Mouse (Mus musculus) testis, adult 2 months (tissue): ENCODE measurements around the gene Ankrd16. TPM values are rescaled to one million over a fixed set of nuclear protein-coding genes. Genes with fewer than 3 reads are reported as not detected.

Source experiments
- H3K27ac ChIP-seq: fragments of 200-500 bp; 2 replicates; pipeline ENCODE4 v1.5.1; 2012; ENCODE audit warnings: low read depth, low read length; ENCODE audit not compliant: control insufficient read depth, insufficient read depth
- H3K27me3 ChIP-seq: fragments of 200-500 bp; 2 replicates; pipeline ENCODE4 v1.6.1; 2012; ENCODE audit warnings: mild to moderate bottlenecking, low read length, moderate library complexity; ENCODE audit not compliant: control insufficient read depth, insufficient read depth
- H3K36me3 ChIP-seq: fragments of 200-500 bp; 2 replicates; pipeline ENCODE4 v1.6.1; 2012; ENCODE audit warnings: mild to moderate bottlenecking, low read length; ENCODE audit not compliant: control insufficient read depth, insufficient read depth
- H3K4me1 ChIP-seq: fragments of 200-500 bp; 2 replicates; pipeline ENCODE4 v1.6.1; 2012; ENCODE audit warnings: low read length; ENCODE audit not compliant: control insufficient read depth, insufficient read depth
- H3K4me3 ChIP-seq: fragments of 200-500 bp; 2 replicates; pipeline ENCODE4 v1.5.1; 2012; ENCODE audit warnings: low read depth, mild to moderate bottlenecking, low read length, moderate library complexity, mixed read lengths; ENCODE audit not compliant: control insufficient read depth
- CTCF ChIP-seq: fragments of 200-500 bp; IDR thresholded peaks from 2 replicates; pipeline ENCODE4 v1.5.1; 2012; ENCODE audit warnings: low read depth, mild to moderate bottlenecking, inconsistent platforms, low read length, moderate library complexity; ENCODE audit not compliant: control insufficient read depth, insufficient read depth, insufficient replicate concordance
- POLR2A ChIP-seq: fragments of 200-500 bp; IDR thresholded peaks from 2 replicates; pipeline ENCODE4 v1.6.1; 2012; ENCODE audit warnings: low read depth, mild to moderate bottlenecking, inconsistent platforms, low read length, moderate library complexity; ENCODE audit not compliant: control insufficient read depth
- polyA plus RNA-seq: library from polyadenylated mRNA; depleted of rRNA; stranded (reverse); fragments of >200 nt; gene quantifications from 2 replicates; pipeline ENCODE4 v1.2.3, GENCODE M21; 2012

Ankrd16 gene
- polyA plus RNA-seq, 1 experiment, result 23.7 TPM

DNA sequence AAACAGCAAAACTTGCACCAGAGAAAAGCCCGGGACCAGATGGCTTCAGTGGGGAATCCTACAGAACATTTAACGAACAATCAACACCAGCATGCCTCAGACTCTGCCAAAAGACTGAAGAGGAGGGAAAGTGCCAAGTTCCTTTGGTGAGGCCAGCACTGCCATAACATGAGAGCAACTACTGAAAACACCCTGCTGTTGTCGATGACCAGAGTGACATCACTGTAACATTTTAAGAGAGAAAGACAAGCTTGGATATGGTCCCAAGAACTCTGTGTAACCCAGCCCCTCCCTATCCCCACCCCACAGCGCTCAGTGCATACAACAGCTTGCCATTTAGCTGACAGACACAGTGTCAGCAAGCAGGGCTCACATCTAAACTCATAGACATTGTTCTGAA lies 12.0 kb upstream of the Ankrd16 start:
- no peaks in the 10 kb centered on the region for H3K27me3 ChIP-seq
- H3K36me3 ChIP-seq, result peaks cover 1% of the 10 kb centered on the region; the same call in 1 of the 2 replicates
- H3K27ac ChIP-seq, result no peak overlapping the region
- H3K4me1 ChIP-seq, result no peaks in the 10 kb centered on the region
- H3K4me3 ChIP-seq, result no peak overlapping the region
- TF ChIP-seq CTCF (no peak), POLR2A (no peak)

DNA sequence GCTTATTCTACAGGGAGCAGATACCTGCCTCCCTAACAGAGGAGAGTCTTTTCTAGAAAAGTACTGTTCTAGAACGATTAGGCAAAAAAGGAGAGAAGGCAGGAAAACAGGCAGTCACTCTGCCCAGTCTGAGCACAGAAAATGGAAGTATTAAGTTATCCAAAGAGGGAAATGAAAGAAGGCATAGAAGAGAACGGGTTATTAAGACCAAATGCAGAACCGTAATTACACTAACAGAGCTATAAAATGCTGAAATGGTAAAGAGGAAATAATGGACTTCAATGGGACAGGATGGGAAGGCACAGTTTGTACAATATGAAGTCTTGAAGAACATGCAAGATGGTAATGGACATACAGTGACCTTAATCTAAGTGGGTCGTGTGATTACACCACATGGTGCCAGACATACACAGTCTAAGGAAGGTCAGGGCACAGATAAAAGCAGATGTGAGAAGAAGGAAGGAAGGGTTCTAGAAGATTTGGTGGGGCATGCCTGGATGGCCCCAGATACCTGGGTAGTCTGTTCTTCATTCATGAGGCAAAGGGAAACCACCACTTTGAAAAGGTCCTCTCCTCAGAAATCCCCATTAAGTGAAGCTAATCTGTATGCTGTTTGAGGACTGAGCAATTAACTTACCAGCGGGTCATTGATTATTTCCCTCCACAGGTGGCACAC lies 11.1 kb upstream of the Ankrd16 start:
- no peaks in the 10 kb centered on the region for H3K27me3 ChIP-seq
- peaks cover 1% of the 10 kb centered on the region; the same call in 1 of the 2 replicates for H3K36me3 ChIP-seq
- H3K4me1 ChIP-seq, result no peaks in the 10 kb centered on the region
- H3K4me3 ChIP-seq, result no peak overlapping the region
- H3K27ac ChIP-seq, result no peak overlapping the region
- no peak for TF ChIP-seq CTCF
- TF ChIP-seq POLR2A, result no peak

DNA sequence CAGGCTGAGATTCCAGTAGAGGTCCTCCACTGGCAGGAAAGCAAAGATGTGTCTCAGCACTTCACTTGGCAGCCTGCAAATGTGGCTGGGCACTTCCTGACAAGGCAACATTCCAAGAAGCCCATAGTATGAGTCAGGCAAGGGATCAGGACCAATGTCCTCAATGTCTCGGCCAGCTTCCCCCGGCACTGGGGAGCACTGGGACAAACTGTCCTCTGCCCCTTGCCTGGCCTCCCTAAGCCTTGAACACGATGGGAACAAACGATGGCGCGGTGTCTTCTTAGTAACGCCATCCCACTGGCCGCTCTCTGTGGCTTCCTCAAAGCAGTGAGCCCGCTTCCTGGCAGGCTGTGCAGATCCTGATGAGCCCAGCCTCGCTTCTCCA lies 10.5 kb upstream of the Ankrd16 start:
- H3K27me3 ChIP-seq, result no peaks in the 10 kb centered on the region
- H3K36me3 ChIP-seq, result peaks cover 1% of the 10 kb centered on the region; the same call in 1 of the 2 replicates
- H3K27ac ChIP-seq, result no peak overlapping the region
- no peaks in the 10 kb centered on the region for H3K4me1 ChIP-seq
- TF ChIP-seq CTCF, result no peak
- no peak for TF ChIP-seq POLR2A
- H3K4me3 ChIP-seq, result no peak overlapping the region

DNA sequence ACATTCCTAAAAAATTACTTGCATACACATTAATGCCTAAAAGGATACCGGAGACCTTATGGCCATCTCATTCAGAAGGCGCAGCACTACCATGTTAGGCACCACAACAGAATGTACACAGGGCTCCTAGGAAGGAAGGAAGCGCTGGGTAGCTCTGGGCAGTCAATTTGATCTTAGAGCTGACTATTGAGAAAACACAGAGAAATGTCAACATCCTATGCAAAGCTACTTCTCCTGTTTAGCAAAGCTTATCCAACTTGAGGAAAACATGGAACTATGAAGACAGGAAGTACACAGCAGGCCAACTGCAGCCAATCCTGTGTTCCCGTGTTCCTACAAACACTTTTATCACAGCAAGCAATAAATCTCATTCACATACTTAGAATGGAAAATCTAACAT lies 6.0 kb upstream of the Ankrd16 start:
- no peak overlapping the region for H3K4me3 ChIP-seq
- TF ChIP-seq CTCF (no peak), POLR2A (no peak)
- H3K27ac ChIP-seq, result no peak overlapping the region
- H3K27me3 ChIP-seq, result no peaks in the 10 kb centered on the region
- H3K4me1 ChIP-seq, result no peaks in the 10 kb centered on the region
- H3K36me3 ChIP-seq, result no peaks in the 10 kb centered on the region

DNA sequence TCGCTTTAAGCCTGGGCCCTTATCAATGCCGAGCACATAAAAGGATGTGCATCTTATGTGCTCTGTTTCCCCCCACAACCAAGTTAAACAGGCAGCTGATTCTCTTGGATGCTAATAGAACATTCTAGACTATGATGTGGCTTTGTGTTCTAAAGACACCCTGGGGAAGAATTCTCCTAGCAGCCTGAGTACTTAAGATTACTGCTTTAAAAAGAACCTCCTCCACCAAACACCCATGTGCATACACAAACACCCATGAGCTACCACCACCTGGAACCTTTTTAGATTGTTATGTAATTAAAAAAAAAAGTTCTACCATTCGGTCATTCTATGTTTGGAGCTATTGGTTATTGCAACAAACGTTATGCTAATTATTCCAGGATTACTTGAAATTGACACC lies 5.3 kb upstream of the Ankrd16 start:
- no peak overlapping the region for H3K4me3 ChIP-seq
- TF ChIP-seq POLR2A (no peak), CTCF (no peak)
- H3K27ac ChIP-seq, result no peak overlapping the region
- H3K27me3 ChIP-seq, result no peaks in the 10 kb centered on the region
- no peaks in the 10 kb centered on the region for H3K36me3 ChIP-seq
- H3K4me1 ChIP-seq, result 0 out of 2 replicates have a peak, but pooled peaks cover 3% of the 10 kb centered on the region

DNA sequence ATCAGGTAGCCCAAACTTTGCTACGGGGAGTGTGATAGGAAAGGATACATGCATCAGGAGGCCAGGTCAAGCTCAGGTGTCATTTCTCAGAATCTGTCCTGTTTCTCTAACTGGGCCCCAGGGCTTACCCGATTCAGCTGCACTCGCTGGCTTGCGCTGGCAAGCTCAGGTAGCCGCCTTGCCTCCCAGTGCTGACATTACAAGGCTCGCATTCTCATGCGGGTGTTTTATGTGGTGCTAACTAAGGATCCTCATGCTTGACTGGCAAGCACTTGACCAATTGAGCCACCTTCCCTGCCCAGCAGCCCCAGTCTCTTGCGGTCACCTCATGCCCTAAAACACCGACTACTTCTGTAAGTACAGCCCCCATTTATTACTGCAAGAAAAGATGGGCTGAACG lies 3.2 kb upstream of the Ankrd16 start:
- no peaks in the 10 kb centered on the region for H3K27me3 ChIP-seq
- H3K4me1 ChIP-seq, result peaks cover 7% of the 10 kb centered on the region; the same call in 1 of the 2 replicates
- H3K36me3 ChIP-seq, result no peaks in the 10 kb centered on the region
- no peak overlapping the region for H3K4me3 ChIP-seq
- TF ChIP-seq CTCF (no peak), POLR2A (no peak)
- H3K27ac ChIP-seq, result no peak overlapping the region

DNA sequence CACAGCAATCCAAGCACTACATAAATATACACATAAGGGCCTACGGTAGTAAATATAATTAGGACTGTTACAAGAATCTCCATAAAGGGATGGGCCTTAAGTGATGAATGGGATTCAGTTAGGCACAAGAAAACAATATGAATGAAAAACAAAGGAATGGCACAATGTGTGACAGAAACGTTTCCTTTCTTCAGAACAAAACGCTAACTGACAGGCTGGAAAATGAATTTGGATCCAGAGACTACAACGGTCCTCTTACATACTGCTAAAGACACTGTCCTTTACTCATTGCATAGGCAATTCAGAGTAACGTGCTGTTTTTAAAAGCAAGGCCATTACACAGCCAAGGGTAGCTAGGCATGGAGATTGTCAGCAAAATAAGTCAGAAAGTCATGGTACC lies 2.6 kb upstream of the Ankrd16 start:
- Histone ChIP-seq H3K27ac (no peak overlapping the region), H3K36me3 (no peaks in the 10 kb centered on the region), H3K27me3 (no peaks in the 10 kb centered on the region), H3K4me1 (peaks cover 7% of the 10 kb centered on the region; the same call in 1 of the 2 replicates), H3K4me3 (no peak overlapping the region)
- TF ChIP-seq CTCF (no peak), POLR2A (no peak)
